Mouse (Mus musculus): ENCODE measurements around the gene C7. TPM values are rescaled to one million over a fixed set of nuclear protein-coding genes. Genes with fewer than 3 reads are reported as not detected.

Gene C7
- total RNA-seq (2018; cell fraction: chromatin; rRNA removed), result not detected
- not detected for total RNA-seq (2018; cell fraction: cytosol; rRNA removed)
- not detected for total RNA-seq (2018; cell fraction: nucleus; rRNA removed)
- polyA plus RNA-seq (2018), result not detected in 3 replicates

GRCm38 (mm10) chr15:5063635-5064034 is at the start of gene C7:
TSS of gene C7 (minus strand) at chr15:5063740.
- no peaks in the 10 kb centered on the region for H3K79me2 ChIP-seq (ENCODE audit: inconsistent target)
- H3K36me3 ChIP-seq (ENCODE audit: inconsistent target), result no peaks in the 10 kb centered on the region
- no peak within 1 kb of the TSS for H3K27ac ChIP-seq
- H3K4me3 ChIP-seq (ENCODE audit: inconsistent target), result no peak within 1 kb of the TSS

- Histone ChIP-seq H3K36me3 (ENCODE audit: inconsistent target) (0 out of 2 replicates have a peak, but pooled peaks cover 1% of the 10 kb centered on the region), H3K4me3 (ENCODE audit: inconsistent target) (no peak overlapping the region), H3K27ac (no peak overlapping the region), H3K79me2 (ENCODE audit: inconsistent target) (peaks cover 18% of the 10 kb centered on the region)
- WGBS (ENCODE audit: missing documents), result 92% methylated on average over 3 of the region's 3 CpGs
Observed at GRCm38 (mm10) chr15:5112651-5113050, 49.1 kb upstream of the C7 start.

GRCm38 (mm10) chr15:5108655-5109040 is 45.1 kb upstream of the C7 start:
- Histone ChIP-seq H3K4me3 (ENCODE audit: inconsistent target) (peak overlapping the region; percentile 51; the same call in 1 of the 2 replicates), H3K36me3 (ENCODE audit: inconsistent target) (peaks cover 9% of the 10 kb centered on the region; the same call in 1 of the 2 replicates), H3K79me2 (ENCODE audit: inconsistent target) (no peaks in the 10 kb centered on the region), H3K27ac (no peak overlapping the region)
- WGBS (ENCODE audit: missing documents), result 25% methylated on average over 3 of the region's 3 CpGs

- peaks cover 9% of the 10 kb centered on the region; the same call in 1 of the 2 replicates for H3K36me3 ChIP-seq (ENCODE audit: inconsistent target)
- H3K27ac ChIP-seq, result no peak within 1 kb of the TSS
- H3K4me3 ChIP-seq (ENCODE audit: inconsistent target), result peak within 1 kb of the TSS; percentile 51
- no peaks in the 10 kb centered on the region for H3K79me2 ChIP-seq (ENCODE audit: inconsistent target)
- WGBS (ENCODE audit: missing documents), result 8% methylated on average over 21 of the region's 21 CpGs
Observed at GRCm38 (mm10) chr15:5107686-5108654, 44.4 kb upstream of the C7 start, which contains the start of gene Card6. TSS of gene Card6 (minus strand) at chr15:5108539.

- H3K27ac ChIP-seq, result no peak overlapping the region
- peaks cover 9% of the 10 kb centered on the region; the same call in 1 of the 2 replicates for H3K36me3 ChIP-seq (ENCODE audit: inconsistent target)
- no peak overlapping the region for H3K4me3 ChIP-seq (ENCODE audit: inconsistent target)
- 60% methylated on average over 2 of the region's 2 CpGs for WGBS (ENCODE audit: missing documents)
- no peaks in the 10 kb centered on the region for H3K79me2 ChIP-seq (ENCODE audit: inconsistent target)
Observed at GRCm38 (mm10) chr15:5106293-5106692, 42.8 kb upstream of the C7 start.

- Histone ChIP-seq H3K4me3 (ENCODE audit: inconsistent target) (no peak overlapping the region), H3K36me3 (ENCODE audit: inconsistent target) (peaks cover 9% of the 10 kb centered on the region; the same call in 1 of the 2 replicates), H3K27ac (no peak overlapping the region), H3K79me2 (ENCODE audit: inconsistent target) (no peaks in the 10 kb centered on the region)
- WGBS (ENCODE audit: missing documents), result 90% methylated on average over 6 of the region's 6 CpGs
Observed at GRCm38 (mm10) chr15:5105891-5106290, 42.4 kb upstream of the C7 start.

GRCm38 (mm10) chr15:5102312-5102711 is 38.8 kb upstream of the C7 start:
- Histone ChIP-seq H3K79me2 (ENCODE audit: inconsistent target) (no peaks in the 10 kb centered on the region), H3K4me3 (ENCODE audit: inconsistent target) (no peak overlapping the region), H3K27ac (no peak overlapping the region), H3K36me3 (ENCODE audit: inconsistent target) (peaks cover 9% of the 10 kb centered on the region; the same call in 1 of the 2 replicates)
- 88% methylated on average over 4 of the region's 4 CpGs for WGBS (ENCODE audit: missing documents)

GRCm38 (mm10) chr15:5097376-5097775 is 33.8 kb upstream of the C7 start:
- no peaks in the 10 kb centered on the region for H3K79me2 ChIP-seq (ENCODE audit: inconsistent target)
- H3K27ac ChIP-seq, result no peak overlapping the region
- H3K4me3 ChIP-seq (ENCODE audit: inconsistent target), result no peak overlapping the region
- no peaks in the 10 kb centered on the region for H3K36me3 ChIP-seq (ENCODE audit: inconsistent target)
- 100% methylated on average over 1 of the region's 1 CpGs for WGBS (ENCODE audit: missing documents)

- Histone ChIP-seq H3K4me3 (ENCODE audit: inconsistent target) (no peak overlapping the region), H3K36me3 (ENCODE audit: inconsistent target) (no peaks in the 10 kb centered on the region), H3K79me2 (ENCODE audit: inconsistent target) (no peaks in the 10 kb centered on the region), H3K27ac (no peak overlapping the region)
- 91% methylated on average over 11 of the region's 11 CpGs for WGBS (ENCODE audit: missing documents)
Observed at GRCm38 (mm10) chr15:5095534-5096301, 32.2 kb upstream of the C7 start.

- H3K4me3 ChIP-seq (ENCODE audit: inconsistent target), result no peak overlapping the region
- H3K36me3 ChIP-seq (ENCODE audit: inconsistent target), result no peaks in the 10 kb centered on the region
- H3K27ac ChIP-seq, result no peak overlapping the region
- WGBS (ENCODE audit: missing documents), result 92% methylated on average over 10 of the region's 10 CpGs
- no peaks in the 10 kb centered on the region for H3K79me2 ChIP-seq (ENCODE audit: inconsistent target)
Observed at GRCm38 (mm10) chr15:5090131-5090530, 26.6 kb upstream of the C7 start.

- no peaks in the 10 kb centered on the region for H3K79me2 ChIP-seq (ENCODE audit: inconsistent target)
- H3K4me3 ChIP-seq (ENCODE audit: inconsistent target), result no peak overlapping the region
- no peaks in the 10 kb centered on the region for H3K36me3 ChIP-seq (ENCODE audit: inconsistent target)
- H3K27ac ChIP-seq, result no peak overlapping the region
- 71% methylated on average over 7 of the region's 7 CpGs for WGBS (ENCODE audit: missing documents)
Observed at GRCm38 (mm10) chr15:5088850-5089608, 25.5 kb upstream of the C7 start.

GRCm38 (mm10) chr15:5086162-5086561 is 22.6 kb upstream of the C7 start:
- no peak overlapping the region for H3K4me3 ChIP-seq (ENCODE audit: inconsistent target)
- H3K36me3 ChIP-seq (ENCODE audit: inconsistent target), result no peaks in the 10 kb centered on the region
- no peaks in the 10 kb centered on the region for H3K79me2 ChIP-seq (ENCODE audit: inconsistent target)
- no peak overlapping the region for H3K27ac ChIP-seq
- 0% methylated on average over 1 of the region's 2 CpGs for WGBS (ENCODE audit: missing documents)

- WGBS (ENCODE audit: missing documents), result 82% methylated on average over 1 of the region's 1 CpGs
- Histone ChIP-seq H3K27ac (no peak overlapping the region), H3K4me3 (ENCODE audit: inconsistent target) (no peak overlapping the region), H3K79me2 (ENCODE audit: inconsistent target) (no peaks in the 10 kb centered on the region), H3K36me3 (ENCODE audit: inconsistent target) (no peaks in the 10 kb centered on the region)
Observed at GRCm38 (mm10) chr15:5081235-5081634, 17.7 kb upstream of the C7 start.

Measured in macrophage (primary cell).